Mouse (Mus musculus) C2C12 (cell line): ENCODE data around the gene Ssbp1.

Source experiments
- CEBPB ChIP-seq: IDR thresholded peaks from one replicate; pipeline ENCODE4 v1.6.1; 2011; ENCODE audit warnings: low read depth, mild to moderate bottlenecking, control low read depth, moderate library complexity
- CTCF ChIP-seq: IDR thresholded peaks from one replicate; pipeline ENCODE4 v1.5.1; 2011; ENCODE audit not compliant: control insufficient read depth, insufficient read depth, insufficient read length
- FOSL1 ChIP-seq: IDR thresholded peaks from one replicate; pipeline ENCODE4 v1.8.0; 2011; ENCODE audit warnings: mild to moderate bottlenecking, low read length; ENCODE audit not compliant: poor library complexity, insufficient read depth, severe bottlenecking
- MYOD1 ChIP-seq: IDR thresholded peaks from one replicate; pipeline ENCODE4 v1.6.1; 2011; ENCODE audit warnings: low read depth; ENCODE audit not compliant: control insufficient read depth, insufficient read length
- MYOG ChIP-seq: IDR thresholded peaks from one replicate; pipeline ENCODE4 v1.6.1; 2011; ENCODE audit not compliant: control insufficient read depth, insufficient read length; ENCODE audit errors: extremely low read depth
- USF1 ChIP-seq: IDR thresholded peaks from one replicate; pipeline ENCODE4 v1.6.1; 2011; ENCODE audit warnings: low read depth, mild to moderate bottlenecking, control low read depth, moderate library complexity

- no peak for TF ChIP-seq CTCF
- TF ChIP-seq MYOG = no peak
- no peak for TF ChIP-seq USF1
- TF ChIP-seq FOSL1 = no peak
- no peak for TF ChIP-seq CEBPB
- no peak for TF ChIP-seq MYOD1
Observed at GRCm38 (mm10) chr6:40482318-40482717, 11.2 kb downstream of the Ssbp1 start.
